Mouse (Mus musculus): ENCODE results near the gene Phospho1.
A peak's percentile ranks its signal among the peaks of the same experiment; 100 is the strongest.

- TF ChIP-seq CTCF (IDR thresholded peaks at IDR 0.05; ENCODE audit: low read depth, low read length) (peak; percentile 8; the same call in 1 of the 2 replicates), POLR2A (IDR thresholded peaks at IDR 0.05; ENCODE audit: extremely low read depth, insufficient read depth, low read length) (no peak)
Observed at GRCm38 (mm10) chr11:95831641-95832040, 7.3 kb downstream of the Phospho1 start.

All from liver, adult 2 months (tissue).